Mouse (Mus musculus) stomach, postnatal 0 days (tissue): ENCODE results near the gene 4931406P16Rik.

Experiments used
- CTCF ChIP-seq: IDR thresholded peaks from 2 replicates; pipeline ENCODE4 v1.5.1; 2016; ENCODE audit warnings: antibody characterized with exemption, low read depth, mild to moderate bottlenecking, moderate library complexity
- EP300 ChIP-seq: optimal IDR thresholded peaks from 2 replicates; pipeline ENCODE3; 2016; ENCODE audit warnings: antibody characterized with exemption

- no peak for TF ChIP-seq CTCF
- no peak for TF ChIP-seq EP300
Measured at GRCm38 (mm10) chr7:34232785-34233725, 80.3 kb downstream of the 4931406P16Rik start.
